Mouse (Mus musculus): ENCODE measurements around the gene Fam219b. TPM values are rescaled to one million over a fixed set of nuclear protein-coding genes. Genes with fewer than 3 reads are reported as not detected.
A peak's percentile ranks its signal among the peaks of the same experiment; 100 is the strongest.

The Fam219b gene
- polyA plus RNA-seq, 1 experiment from 2014 or later, result 21.0 TPM

DNA sequence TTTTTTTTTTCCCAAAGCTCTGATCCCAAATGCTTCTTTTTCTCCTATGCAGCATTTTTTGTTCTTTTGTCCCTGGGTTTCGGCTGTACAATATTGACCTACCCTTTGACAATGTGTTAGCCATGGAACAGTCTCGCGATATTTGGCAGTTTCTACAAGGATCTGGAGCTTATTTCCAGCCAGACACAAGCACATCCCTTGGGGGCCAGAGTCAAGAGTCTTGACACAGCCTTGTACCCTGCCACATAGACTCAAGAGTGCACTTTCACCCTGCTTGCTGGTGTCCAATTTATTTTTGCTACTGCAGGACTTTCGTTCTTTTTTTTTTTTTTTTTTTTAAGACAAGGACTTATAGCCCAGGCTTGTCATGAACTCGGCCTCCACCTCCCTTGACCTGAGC lies 966 bp upstream of the Fam219b start:
- Histone ChIP-seq H3K4me2 (ENCODE audit: low read depth, low read length, severe bottlenecking) (peak overlapping the region; percentile 80; the same call in 1 of the 2 replicates), H3K4me3 (ENCODE audit: low read depth, low read length) (no peak overlapping the region), H3K9me3 (ENCODE audit: control insufficient read depth, low read length) (no peaks in the 10 kb centered on the region), H3K36me3 (ENCODE audit: control insufficient read depth, insufficient read depth, low read length) (no peaks in the 10 kb centered on the region; the same call in 1 of the 2 replicates), H3K4me1 (replicated peaks; ENCODE audit: control insufficient read depth, insufficient read depth, low read length) (peaks cover 10% of the 10 kb centered on the region), H3K9ac (ENCODE audit: low read length) (peak overlapping the region; percentile 89; the same call in 1 of the 2 replicates), H3K27me3 (ENCODE audit: control insufficient read depth, insufficient read depth, low read length) (no peaks in the 10 kb centered on the region), H3K27ac (ENCODE audit: low read depth, low read length) (no peak overlapping the region)
- 91% methylated on average over 5 of the region's 5 CpGs for WGBS
- no peak for DNase-seq (ENCODE audit: low spot score)
- ATAC-seq (replicated peaks; ENCODE audit: low FRiP score), result no peak

DNA sequence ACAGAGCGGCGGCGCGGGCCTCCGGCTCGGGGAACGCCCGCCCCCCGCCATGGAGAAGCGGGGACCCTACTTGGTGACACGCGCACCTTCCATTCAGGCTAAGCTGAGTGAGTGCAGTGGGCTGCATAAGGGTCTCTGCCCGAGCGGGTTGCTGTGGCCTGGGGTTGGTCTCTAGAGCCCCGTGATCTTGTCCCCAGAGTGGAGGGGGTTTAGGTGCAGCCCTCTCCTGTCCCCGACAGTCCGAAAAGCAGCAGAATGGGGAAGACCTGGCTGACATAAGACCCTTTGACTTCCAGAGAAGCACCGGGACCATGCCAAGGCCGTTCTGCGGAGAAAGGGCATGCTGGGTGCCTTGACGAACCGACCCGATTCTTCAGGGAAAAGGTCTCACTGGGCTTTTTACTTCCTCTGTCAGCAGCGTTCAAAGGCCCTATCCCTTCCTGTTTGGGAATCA lies 427 bp downstream of the Fam219b start:
- Histone ChIP-seq H3K9me3 (ENCODE audit: control insufficient read depth, low read length) (no peaks in the 10 kb centered on the region), H3K27ac (ENCODE audit: low read depth, low read length) (peak overlapping the region; percentile 66), H3K27me3 (ENCODE audit: control insufficient read depth, insufficient read depth, low read length) (no peaks in the 10 kb centered on the region), H3K4me1 (replicated peaks; ENCODE audit: control insufficient read depth, insufficient read depth, low read length) (peaks cover 10% of the 10 kb centered on the region), H3K4me3 (ENCODE audit: low read depth, low read length) (peak overlapping the region; percentile 85), H3K36me3 (ENCODE audit: control insufficient read depth, insufficient read depth, low read length) (no peaks in the 10 kb centered on the region; the same call in 1 of the 2 replicates), H3K9ac (ENCODE audit: low read length) (peak overlapping the region; percentile 89), H3K4me2 (ENCODE audit: low read depth, low read length, severe bottlenecking) (peak overlapping the region; percentile 80)
- DNase-seq (ENCODE audit: low spot score), result no peak
- ATAC-seq (replicated peaks; ENCODE audit: low FRiP score), result peak; percentile 67
- WGBS, result under 1% methylated on average over 24 of the region's 24 CpGs

- Histone ChIP-seq H3K9ac (ENCODE audit: low read length) (no peak overlapping the region), H3K4me1 (replicated peaks; ENCODE audit: control insufficient read depth, insufficient read depth, low read length) (peaks cover 10% of the 10 kb centered on the region), H3K27me3 (ENCODE audit: control insufficient read depth, insufficient read depth, low read length) (no peaks in the 10 kb centered on the region), H3K27ac (ENCODE audit: low read depth, low read length) (no peak overlapping the region), H3K4me2 (ENCODE audit: low read depth, low read length, severe bottlenecking) (no peak overlapping the region), H3K9me3 (ENCODE audit: control insufficient read depth, low read length) (no peaks in the 10 kb centered on the region), H3K4me3 (ENCODE audit: low read depth, low read length) (no peak overlapping the region), H3K36me3 (ENCODE audit: control insufficient read depth, insufficient read depth, low read length) (peaks cover 10% of the 10 kb centered on the region; the same call in 1 of the 2 replicates)
- WGBS, result 89% methylated on average over 2 of the region's 2 CpGs
- DNase-seq (ENCODE audit: low spot score) (no peak), ATAC-seq (replicated peaks; ENCODE audit: low FRiP score) (no peak)
These were observed 2.2 kb downstream of the Fam219b start for GRCm38 (mm10) chr9:57539550-57539949.

GRCm38 (mm10) chr9:57541312-57541711 lies 4.0 kb downstream of the Fam219b start:
- H3K4me2 ChIP-seq (ENCODE audit: low read depth, low read length, severe bottlenecking), result no peak overlapping the region
- ATAC-seq (replicated peaks; ENCODE audit: low FRiP score) (no peak), DNase-seq (ENCODE audit: low spot score) (no peak)
- no peak overlapping the region for H3K27ac ChIP-seq (ENCODE audit: low read depth, low read length)
- H3K9ac ChIP-seq (ENCODE audit: low read length), result no peak overlapping the region
- no peaks in the 10 kb centered on the region for H3K9me3 ChIP-seq (ENCODE audit: control insufficient read depth, low read length)
- WGBS, result 10% methylated on average over 1 of the region's 1 CpGs
- H3K4me1 ChIP-seq (replicated peaks; ENCODE audit: control insufficient read depth, insufficient read depth, low read length), result peaks cover 10% of the 10 kb centered on the region
- H3K27me3 ChIP-seq (ENCODE audit: control insufficient read depth, insufficient read depth, low read length), result no peaks in the 10 kb centered on the region
- peaks cover 13% of the 10 kb centered on the region; the same call in 1 of the 2 replicates for H3K36me3 ChIP-seq (ENCODE audit: control insufficient read depth, insufficient read depth, low read length)
- no peak overlapping the region for H3K4me3 ChIP-seq (ENCODE audit: low read depth, low read length)

GRCm38 (mm10) chr9:57543951-57544350 lies 6.6 kb downstream of the Fam219b start:
- Histone ChIP-seq H3K4me2 (ENCODE audit: low read depth, low read length, severe bottlenecking) (no peak overlapping the region), H3K36me3 (ENCODE audit: control insufficient read depth, insufficient read depth, low read length) (peaks cover 13% of the 10 kb centered on the region; the same call in 1 of the 2 replicates), H3K9me3 (ENCODE audit: control insufficient read depth, low read length) (no peaks in the 10 kb centered on the region), H3K4me3 (ENCODE audit: low read depth, low read length) (no peak overlapping the region), H3K27ac (ENCODE audit: low read depth, low read length) (no peak overlapping the region), H3K27me3 (ENCODE audit: control insufficient read depth, insufficient read depth, low read length) (no peaks in the 10 kb centered on the region), H3K4me1 (replicated peaks; ENCODE audit: control insufficient read depth, insufficient read depth, low read length) (peaks cover under 1% of the 10 kb centered on the region; the same call in 1 of the 2 replicates), H3K9ac (ENCODE audit: low read length) (no peak overlapping the region)
- DNase-seq (ENCODE audit: low spot score) (no peak), ATAC-seq (replicated peaks; ENCODE audit: low FRiP score) (no peak)
- 79% methylated on average over 3 of the region's 3 CpGs for WGBS

DNA sequence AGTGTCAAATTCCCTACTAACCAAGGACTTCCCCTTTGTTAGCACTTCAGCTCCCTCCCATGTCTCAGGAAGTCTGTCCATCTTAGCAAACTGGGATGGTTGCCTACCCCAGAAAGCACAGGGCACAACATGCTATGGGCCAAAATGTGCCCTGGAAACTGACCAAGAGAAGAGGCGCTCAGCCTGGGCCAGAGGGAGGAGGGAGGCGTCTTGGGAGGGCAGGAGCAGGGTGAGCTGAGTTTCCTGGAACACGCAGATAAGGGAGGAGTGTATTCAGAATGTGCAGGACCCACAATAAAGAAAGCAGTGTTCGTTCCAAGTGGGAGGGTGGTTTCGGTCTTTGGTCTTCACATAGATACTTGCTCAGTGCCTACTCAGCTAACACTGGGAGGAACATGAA lies 10.0 kb downstream of the Fam219b start:
- Histone ChIP-seq H3K36me3 (ENCODE audit: control insufficient read depth, insufficient read depth, low read length) (peaks cover 13% of the 10 kb centered on the region; the same call in 1 of the 2 replicates), H3K4me3 (ENCODE audit: low read depth, low read length) (no peak overlapping the region), H3K9me3 (ENCODE audit: control insufficient read depth, low read length) (no peaks in the 10 kb centered on the region), H3K4me1 (replicated peaks; ENCODE audit: control insufficient read depth, insufficient read depth, low read length) (peaks cover 6% of the 10 kb centered on the region; the same call in 1 of the 2 replicates), H3K9ac (ENCODE audit: low read length) (no peak overlapping the region), H3K27ac (ENCODE audit: low read depth, low read length) (no peak overlapping the region), H3K4me2 (ENCODE audit: low read depth, low read length, severe bottlenecking) (no peak overlapping the region), H3K27me3 (ENCODE audit: control insufficient read depth, insufficient read depth, low read length) (no peaks in the 10 kb centered on the region)
- WGBS, result 88% methylated on average over 5 of the region's 5 CpGs
- ATAC-seq (replicated peaks; ENCODE audit: low FRiP score), result no peak
- no peak for DNase-seq (ENCODE audit: low spot score)

DNA sequence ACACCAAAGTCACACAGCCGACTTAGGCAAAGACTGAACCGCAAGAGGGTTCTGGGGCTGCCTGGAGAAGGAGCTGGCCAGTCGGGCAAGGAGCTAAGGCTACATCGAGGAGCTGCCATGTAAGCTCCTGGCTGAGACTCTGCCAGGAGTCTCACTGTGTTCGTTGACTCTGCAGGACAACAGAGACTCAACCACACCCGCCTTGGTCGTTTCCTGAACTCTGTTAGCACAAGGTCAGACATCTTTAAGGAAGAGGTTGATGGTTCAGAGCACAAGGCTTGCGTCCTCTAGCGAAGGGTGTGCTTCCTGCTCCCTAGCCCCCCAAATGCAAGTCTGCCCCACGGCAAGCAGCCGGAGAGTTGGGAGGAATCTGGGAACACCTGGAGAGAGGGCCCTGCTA lies 10.5 kb downstream of the Fam219b start:
- no peaks in the 10 kb centered on the region for H3K9me3 ChIP-seq (ENCODE audit: control insufficient read depth, low read length)
- ATAC-seq (replicated peaks; ENCODE audit: low FRiP score), result no peak
- 93% methylated on average over 11 of the region's 11 CpGs for WGBS
- DNase-seq (ENCODE audit: low spot score), result no peak
- no peak overlapping the region for H3K4me3 ChIP-seq (ENCODE audit: low read depth, low read length)
- H3K27ac ChIP-seq (ENCODE audit: low read depth, low read length), result no peak overlapping the region
- H3K4me1 ChIP-seq (replicated peaks; ENCODE audit: control insufficient read depth, insufficient read depth, low read length), result peaks cover 6% of the 10 kb centered on the region; the same call in 1 of the 2 replicates
- H3K9ac ChIP-seq (ENCODE audit: low read length), result no peak overlapping the region
- H3K36me3 ChIP-seq (ENCODE audit: control insufficient read depth, insufficient read depth, low read length), result peaks cover 13% of the 10 kb centered on the region; the same call in 1 of the 2 replicates
- H3K4me2 ChIP-seq (ENCODE audit: low read depth, low read length, severe bottlenecking), result no peak overlapping the region
- H3K27me3 ChIP-seq (ENCODE audit: control insufficient read depth, insufficient read depth, low read length), result no peaks in the 10 kb centered on the region

- H3K9me3 ChIP-seq (ENCODE audit: control insufficient read depth, low read length), result no peaks in the 10 kb centered on the region
- H3K4me1 ChIP-seq (replicated peaks; ENCODE audit: control insufficient read depth, insufficient read depth, low read length), result peaks cover 6% of the 10 kb centered on the region; the same call in 1 of the 2 replicates
- H3K36me3 ChIP-seq (ENCODE audit: control insufficient read depth, insufficient read depth, low read length), result peaks cover 6% of the 10 kb centered on the region; the same call in 1 of the 2 replicates
- no peak overlapping the region for H3K4me2 ChIP-seq (ENCODE audit: low read depth, low read length, severe bottlenecking)
- no peak for DNase-seq (ENCODE audit: low spot score)
- H3K4me3 ChIP-seq (ENCODE audit: low read depth, low read length), result no peak overlapping the region
- ATAC-seq (replicated peaks; ENCODE audit: low FRiP score), result no peak
- WGBS, result 97% methylated on average over 4 of the region's 4 CpGs
- no peak overlapping the region for H3K9ac ChIP-seq (ENCODE audit: low read length)
- H3K27me3 ChIP-seq (ENCODE audit: control insufficient read depth, insufficient read depth, low read length), result no peaks in the 10 kb centered on the region
- no peak overlapping the region for H3K27ac ChIP-seq (ENCODE audit: low read depth, low read length)
These were observed 11.9 kb downstream of the Fam219b start for GRCm38 (mm10) chr9:57549186-57549585.

Measured in forebrain, embryonic 11.5 days (tissue).